Mouse (Mus musculus) midbrain, embryonic 15.5 days (tissue): ENCODE results near the gene Kcnh2. TPM values are rescaled to one million over a fixed set of nuclear protein-coding genes. Genes with fewer than 3 reads are reported as not detected.
A peak's percentile ranks its signal among the peaks of the same experiment; 100 is the strongest.

Experiments used
- ATAC-seq: fragments of 200-750 bp; cut with Nextera tagmentation; replicated peaks from 2 replicates; pipeline ENCODE4 v1.8.0; 2017; ENCODE audit warnings: moderate TSS enrichment
- H3K27ac ChIP-seq: fragments of 300-500 bp; sonication (generic); 2 replicates; pipeline ENCODE4 v1.5.1; 2015; ENCODE audit warnings: mild to moderate bottlenecking, inconsistent platforms
- H3K27me3 ChIP-seq: fragments of 300-500 bp; sonication (generic); replicated peaks from 2 replicates; pipeline ENCODE4 v1.6.1; 2015; ENCODE audit warnings: inconsistent platforms
- H3K36me3 ChIP-seq: fragments of 300-500 bp; sonication (generic); replicated peaks from 2 replicates; pipeline ENCODE4 v1.6.1; 2015; ENCODE audit warnings: inconsistent platforms
- H3K4me1 ChIP-seq: fragments of 300-500 bp; sonication (generic); 2 replicates; pipeline ENCODE4 v1.6.1; 2015; ENCODE audit warnings: inconsistent platforms
- H3K4me2 ChIP-seq: fragments of 300-500 bp; sonication (generic); 2 replicates; pipeline ENCODE4 v1.6.1; 2015; ENCODE audit warnings: inconsistent platforms, mild to moderate bottlenecking, moderate library complexity
- H3K4me3 ChIP-seq: fragments of 300-500 bp; sonication (generic); 2 replicates; pipeline ENCODE4 v1.5.1; 2015; ENCODE audit warnings: mild to moderate bottlenecking, inconsistent platforms
- H3K9ac ChIP-seq: fragments of 300-500 bp; sonication (generic); 2 replicates; pipeline ENCODE4 v1.6.1; 2015; ENCODE audit warnings: mild to moderate bottlenecking, inconsistent platforms
- H3K9me3 ChIP-seq: fragments of 300-500 bp; sonication (generic); 2 replicates; pipeline ENCODE4 v1.6.1; 2016; ENCODE audit warnings: inconsistent platforms
- WGBS: fragments of 180-500 bp; shearing (Covaris S2); methylation state at CpG from one replicate; pipeline ENCODE4 v1.1.7; 2015; ENCODE audit warnings: mixed read lengths; 5-methylcytosine and 5-hydroxymethylcytosine counted together
- polyA plus RNA-seq: library from polyadenylated mRNA; unstranded; fragments of >200 nt; fragmentation: Nextera tagmentation; extraction: Ambion mirVana; gene quantifications from 2 replicates; pipeline ENCODE4 v1.2.1, GENCODE M21; 2015

The Kcnh2 gene
- polyA plus RNA-seq, 1 experiment from 2014 or later: 11.8 TPM

DNA sequence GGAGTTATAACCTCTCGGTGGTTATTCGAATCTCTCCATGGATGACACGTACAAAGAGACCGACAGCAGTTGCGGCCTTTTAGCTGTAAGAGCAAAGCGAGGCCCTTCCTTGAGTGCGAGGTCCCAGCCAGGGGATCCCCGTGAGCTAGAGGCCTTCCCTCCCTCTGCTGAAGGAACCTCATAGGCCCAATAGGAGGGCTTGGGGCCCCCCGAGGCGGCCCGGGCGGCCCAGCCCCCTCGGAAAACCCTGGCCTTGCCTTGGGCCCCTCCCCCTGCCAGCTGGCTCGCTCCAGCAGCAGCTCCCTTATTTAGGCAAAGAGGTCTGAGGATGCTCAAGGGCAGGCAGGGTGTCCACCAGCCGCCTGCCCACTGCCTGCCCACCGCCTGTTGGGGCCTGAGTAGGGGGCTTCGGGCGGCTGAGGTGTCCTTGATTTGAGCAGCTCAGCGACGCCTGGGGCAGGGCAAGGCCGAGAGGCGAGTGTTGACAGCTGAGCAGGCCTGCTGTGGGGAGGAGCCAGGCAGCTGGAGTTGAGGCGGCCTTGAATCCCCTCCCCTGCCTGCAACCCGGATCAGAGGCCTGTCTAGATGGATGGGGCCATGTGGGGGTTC lies 951 bp upstream of the Kcnh2 start:
- H3K27me3 ChIP-seq: no peaks in the 10 kb centered on the region
- H3K9me3 ChIP-seq: no peaks in the 10 kb centered on the region
- 1% methylated on average over 24 of the region's 24 CpGs for WGBS
- H3K9ac ChIP-seq: peak overlapping the region; percentile 85
- H3K4me2 ChIP-seq: peak overlapping the region; percentile 62
- H3K4me1 ChIP-seq: peaks cover 52% of the 10 kb centered on the region
- no peaks in the 10 kb centered on the region for H3K36me3 ChIP-seq
- peak overlapping the region; percentile 91 for H3K27ac ChIP-seq
- peak; percentile 29 for ATAC-seq
- peak overlapping the region; percentile 78 for H3K4me3 ChIP-seq

DNA sequence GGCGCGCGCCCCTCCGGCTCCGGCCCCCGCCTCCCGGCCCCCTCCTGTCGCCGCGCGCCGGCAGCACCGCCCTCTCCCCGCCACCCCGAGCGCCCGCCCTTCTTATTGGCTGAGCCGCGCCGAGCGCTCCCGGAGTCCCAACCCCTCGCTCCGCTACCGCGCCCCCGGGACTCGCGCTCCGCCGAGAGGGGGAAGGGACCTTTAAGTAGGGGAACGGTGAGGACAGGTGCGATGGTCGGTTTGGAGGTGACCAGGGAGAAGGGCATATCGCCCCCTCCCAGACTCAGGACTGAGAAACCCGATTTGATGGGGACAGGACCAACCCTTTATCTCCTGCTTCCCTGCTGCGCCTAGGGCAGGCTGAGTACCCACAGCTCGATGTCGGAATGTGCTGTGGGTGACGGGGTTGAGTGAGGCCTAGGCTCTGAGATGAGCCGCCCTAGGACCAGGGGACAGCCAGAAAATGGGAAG lies 332 bp upstream of the Kcnh2 start:
- H3K27ac ChIP-seq: peak overlapping the region; percentile 91
- under 1% methylated on average over 34 of the region's 41 CpGs for WGBS
- H3K4me1 ChIP-seq: peaks cover 54% of the 10 kb centered on the region
- no peaks in the 10 kb centered on the region for H3K9me3 ChIP-seq
- peak overlapping the region; percentile 62 for H3K4me2 ChIP-seq
- H3K27me3 ChIP-seq: no peaks in the 10 kb centered on the region
- peak; percentile 88 for ATAC-seq
- peak overlapping the region; percentile 78 for H3K4me3 ChIP-seq
- H3K36me3 ChIP-seq: no peaks in the 10 kb centered on the region
- peak overlapping the region; percentile 85 for H3K9ac ChIP-seq

DNA sequence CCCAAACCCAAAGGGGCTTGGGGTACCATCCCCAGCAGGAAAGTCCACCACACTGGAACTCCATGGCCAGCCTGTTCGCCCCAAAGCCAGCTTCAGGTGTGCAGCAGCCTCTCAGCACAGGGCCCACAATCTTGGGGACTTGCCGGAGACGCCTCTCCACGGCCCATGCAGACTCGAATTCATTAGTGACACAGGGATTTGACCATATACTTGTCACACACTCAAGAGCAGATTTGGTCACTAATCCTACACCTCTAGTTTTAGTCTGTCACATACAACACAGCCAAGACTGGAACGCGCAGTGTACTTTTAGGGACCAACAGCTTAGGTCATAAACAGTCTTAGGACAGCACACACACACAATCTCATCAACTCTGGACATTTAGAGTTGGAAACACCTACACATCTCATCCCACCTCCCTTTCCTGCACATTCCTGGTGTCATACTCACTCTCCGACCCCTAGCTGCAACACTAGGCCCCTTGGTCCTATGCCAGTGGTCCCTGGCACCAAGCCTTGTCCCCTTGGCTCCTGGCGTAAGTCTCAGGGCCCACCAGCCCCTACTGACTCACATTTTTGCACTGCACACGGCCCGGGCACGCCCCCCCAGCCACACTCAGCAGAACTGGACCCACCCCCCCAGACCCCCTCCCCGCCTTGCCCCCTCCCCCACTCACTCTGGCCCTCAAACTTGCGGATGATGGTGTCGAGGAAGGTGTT lies 713 bp downstream of the Kcnh2 start:
- 28% methylated on average over 15 of the region's 15 CpGs for WGBS
- no peak; the same call in 1 of the 2 replicates for ATAC-seq
- peaks cover 54% of the 10 kb centered on the region for H3K4me1 ChIP-seq
- no peaks in the 10 kb centered on the region for H3K27me3 ChIP-seq
- peak overlapping the region; percentile 78 for H3K4me3 ChIP-seq
- no peaks in the 10 kb centered on the region for H3K36me3 ChIP-seq
- peak overlapping the region; percentile 85 for H3K9ac ChIP-seq
- H3K27ac ChIP-seq: peak overlapping the region; percentile 91
- peak overlapping the region; percentile 62 for H3K4me2 ChIP-seq
- no peaks in the 10 kb centered on the region for H3K9me3 ChIP-seq

DNA sequence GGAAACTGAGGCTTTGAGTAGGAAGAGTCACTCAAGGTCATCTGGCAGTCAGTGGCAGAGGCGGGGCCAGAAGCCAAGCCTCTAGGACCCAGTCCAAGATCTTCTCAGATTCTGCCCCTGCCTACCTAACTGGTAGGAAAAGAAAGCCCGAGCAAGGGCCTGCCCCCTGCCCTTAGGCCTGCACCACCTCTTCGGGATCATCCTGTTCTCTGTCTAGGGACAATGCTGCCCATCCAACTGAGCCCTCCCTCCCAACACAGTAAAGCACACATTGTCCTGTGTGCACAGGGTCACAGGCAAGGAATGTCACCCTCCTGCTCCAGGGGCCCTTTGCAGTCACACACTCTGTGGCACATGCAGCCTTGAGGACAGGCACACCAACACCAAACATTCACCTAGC lies 1.3 kb downstream of the Kcnh2 start:
- Histone ChIP-seq H3K27ac (no peak overlapping the region), H3K4me3 (peak overlapping the region; percentile 78), H3K9ac (peak overlapping the region; percentile 85; the same call in 1 of the 2 replicates), H3K27me3 (no peaks in the 10 kb centered on the region), H3K9me3 (no peaks in the 10 kb centered on the region), H3K4me2 (peak overlapping the region; percentile 62), H3K4me1 (peaks cover 60% of the 10 kb centered on the region), H3K36me3 (no peaks in the 10 kb centered on the region)
- no peak for ATAC-seq
- 37% methylated on average over 3 of the region's 3 CpGs for WGBS

DNA sequence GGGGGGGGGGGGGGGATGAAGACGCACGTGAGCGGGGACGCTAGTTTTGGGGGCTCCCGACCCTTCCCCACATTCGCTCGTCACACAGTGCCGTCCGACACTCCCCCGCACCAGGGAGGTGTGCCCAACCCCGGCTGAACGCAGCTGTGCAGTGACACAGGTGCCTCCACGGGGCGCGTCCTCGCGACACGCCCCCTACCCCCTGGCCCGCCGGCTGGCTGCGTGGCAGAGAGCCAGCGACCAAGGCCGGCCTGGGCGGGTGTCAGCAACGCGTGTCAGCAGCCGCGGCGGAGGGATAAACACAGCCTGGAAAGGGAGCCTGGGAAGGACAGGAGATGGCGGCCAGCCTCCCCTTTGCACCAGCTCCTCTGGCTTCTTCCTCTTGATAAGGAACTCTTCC lies 2.9 kb downstream of the Kcnh2 start:
- H3K4me1 ChIP-seq: peaks cover 76% of the 10 kb centered on the region
- H3K4me2 ChIP-seq: peak overlapping the region; percentile 94
- H3K9ac ChIP-seq: peak overlapping the region; percentile 55
- peak overlapping the region; percentile 58 for H3K27ac ChIP-seq
- H3K4me3 ChIP-seq: peak overlapping the region; percentile 52
- H3K36me3 ChIP-seq: no peaks in the 10 kb centered on the region
- WGBS: 0% methylated on average over 30 of the region's 30 CpGs
- no peak for ATAC-seq
- H3K27me3 ChIP-seq: no peaks in the 10 kb centered on the region
- no peaks in the 10 kb centered on the region for H3K9me3 ChIP-seq

DNA sequence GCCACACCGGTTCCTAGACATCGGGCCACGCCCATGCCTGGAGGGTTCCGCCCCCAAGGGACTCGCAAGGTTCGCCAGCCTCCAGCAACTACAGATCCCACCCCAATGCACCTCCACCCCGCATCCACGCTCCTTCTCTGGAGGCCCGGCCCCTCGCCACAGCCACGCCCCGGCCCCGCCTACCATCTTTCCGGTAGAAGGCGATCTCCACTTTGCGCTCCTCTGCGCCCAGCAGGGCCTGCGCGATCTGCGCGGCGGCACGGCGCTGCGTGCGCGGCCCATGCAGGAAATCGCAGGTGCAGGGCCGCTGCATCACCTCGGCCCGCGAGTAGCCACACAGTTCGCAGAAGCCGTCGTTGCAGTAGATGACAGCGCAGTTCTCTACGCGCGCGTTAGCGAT lies 3.3 kb downstream of the Kcnh2 start:
- Histone ChIP-seq H3K4me1 (peaks cover 76% of the 10 kb centered on the region), H3K27me3 (no peaks in the 10 kb centered on the region), H3K4me3 (peak overlapping the region; percentile 52), H3K36me3 (no peaks in the 10 kb centered on the region), H3K27ac (peak overlapping the region; percentile 58), H3K9me3 (no peaks in the 10 kb centered on the region), H3K4me2 (peak overlapping the region; percentile 94), H3K9ac (peak overlapping the region; percentile 55)
- WGBS: under 1% methylated on average over 41 of the region's 41 CpGs
- peak; percentile 34 for ATAC-seq

DNA sequence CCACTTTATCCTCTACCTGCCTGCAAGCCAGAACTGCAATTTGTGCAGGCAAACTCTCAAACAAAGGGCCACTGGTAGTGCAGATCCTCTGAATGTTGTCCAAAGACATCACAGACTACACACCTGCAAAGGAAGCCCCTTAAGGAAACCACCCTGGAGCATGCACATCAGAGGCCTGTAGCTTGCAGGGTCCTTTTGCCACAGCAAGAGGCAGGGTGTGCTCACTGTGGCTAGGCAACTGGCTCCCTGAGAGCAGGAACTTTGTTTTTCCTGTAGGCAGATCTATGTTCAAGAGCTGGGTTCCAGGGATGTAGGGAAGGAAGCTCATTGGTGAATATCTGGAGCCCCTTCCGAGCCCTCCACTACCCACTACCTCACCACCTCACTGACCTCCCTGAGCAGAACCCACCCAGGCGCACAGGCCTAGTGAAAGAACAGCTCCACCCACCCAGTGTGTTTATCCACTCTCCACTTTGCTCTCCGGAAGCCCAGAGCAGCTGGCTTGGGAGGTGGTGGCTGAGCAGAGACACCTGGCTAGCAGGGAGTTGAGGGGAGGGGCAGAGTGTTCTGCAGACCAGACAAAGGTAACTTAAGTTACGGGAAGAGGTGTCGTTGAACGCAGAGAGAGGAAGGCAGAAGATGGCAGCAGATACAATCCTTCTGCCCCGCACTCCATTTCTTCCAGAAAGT lies 4.1 kb downstream of the Kcnh2 start:
- Histone ChIP-seq H3K27me3 (no peaks in the 10 kb centered on the region), H3K36me3 (no peaks in the 10 kb centered on the region), H3K4me1 (peaks cover 73% of the 10 kb centered on the region), H3K4me3 (peak overlapping the region; percentile 52), H3K9me3 (no peaks in the 10 kb centered on the region), H3K27ac (no peak overlapping the region), H3K9ac (0 out of 2 replicates have a peak overlapping the region, but pooled peaks have one; percentile 55), H3K4me2 (peak overlapping the region; percentile 94)
- no peak for ATAC-seq
- WGBS: 72% methylated on average over 7 of the region's 7 CpGs

DNA sequence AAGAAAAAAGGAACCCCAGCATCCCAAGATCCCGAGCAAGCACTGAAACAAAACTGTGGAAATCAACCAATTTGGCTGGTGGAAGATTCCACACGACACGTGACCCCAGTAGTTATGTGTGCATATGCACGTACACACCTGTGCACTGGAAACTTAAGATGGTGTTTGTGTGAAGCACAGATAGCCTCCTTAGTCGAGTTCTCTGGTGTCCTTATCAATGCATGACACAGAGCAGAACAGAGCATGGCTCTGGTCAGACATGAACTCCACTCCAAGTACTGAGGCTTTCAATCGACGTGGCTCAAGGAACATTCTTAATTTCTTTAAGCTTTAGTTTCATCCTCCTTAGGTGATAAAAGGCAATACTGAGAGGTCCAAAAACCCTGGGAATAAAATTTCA lies 5.1 kb downstream of the Kcnh2 start:
- H3K27me3 ChIP-seq: no peaks in the 10 kb centered on the region
- ATAC-seq: no peak
- no peaks in the 10 kb centered on the region for H3K36me3 ChIP-seq
- H3K9ac ChIP-seq: no peak overlapping the region
- no peak overlapping the region for H3K4me3 ChIP-seq
- WGBS: 90% methylated on average over 7 of the region's 7 CpGs
- no peaks in the 10 kb centered on the region for H3K9me3 ChIP-seq
- no peak overlapping the region for H3K4me2 ChIP-seq
- peaks cover 68% of the 10 kb centered on the region for H3K4me1 ChIP-seq
- H3K27ac ChIP-seq: no peak overlapping the region

GRCm38 (mm10) chr5:24344477-24345051 lies 6.8 kb downstream of the Kcnh2 start:
- Histone ChIP-seq H3K4me2 (peak overlapping the region; percentile 30), H3K9ac (peak overlapping the region; percentile 33), H3K4me3 (no peak overlapping the region), H3K27ac (peak overlapping the region; percentile 90), H3K4me1 (peaks cover 53% of the 10 kb centered on the region), H3K36me3 (no peaks in the 10 kb centered on the region), H3K27me3 (no peaks in the 10 kb centered on the region), H3K9me3 (no peaks in the 10 kb centered on the region)
- peak; percentile 44 for ATAC-seq
- WGBS: 4% methylated on average over 12 of the region's 12 CpGs

- no peaks in the 10 kb centered on the region for H3K9me3 ChIP-seq
- peak overlapping the region; percentile 30 for H3K4me2 ChIP-seq
- peak; percentile 55 for ATAC-seq
- peak overlapping the region; percentile 33 for H3K9ac ChIP-seq
- WGBS: 3% methylated on average over 2 of the region's 2 CpGs
- no peaks in the 10 kb centered on the region for H3K27me3 ChIP-seq
- H3K4me1 ChIP-seq: peaks cover 47% of the 10 kb centered on the region
- peak overlapping the region; percentile 90 for H3K27ac ChIP-seq
- no peaks in the 10 kb centered on the region for H3K36me3 ChIP-seq
- no peak overlapping the region for H3K4me3 ChIP-seq
Observed at GRCm38 (mm10) chr5:24343977-24344436, 7.4 kb downstream of the Kcnh2 start.

- no peak for ATAC-seq
- no peak overlapping the region for H3K4me3 ChIP-seq
- no peak overlapping the region; the same call in 1 of the 2 replicates for H3K4me2 ChIP-seq
- H3K9me3 ChIP-seq: no peaks in the 10 kb centered on the region
- H3K36me3 ChIP-seq: no peaks in the 10 kb centered on the region
- peaks cover 41% of the 10 kb centered on the region for H3K4me1 ChIP-seq
- H3K27me3 ChIP-seq: no peaks in the 10 kb centered on the region
- H3K27ac ChIP-seq: peak overlapping the region; percentile 90
- no peak overlapping the region for H3K9ac ChIP-seq
Observed at GRCm38 (mm10) chr5:24343379-24343778, 8.0 kb downstream of the Kcnh2 start.

DNA sequence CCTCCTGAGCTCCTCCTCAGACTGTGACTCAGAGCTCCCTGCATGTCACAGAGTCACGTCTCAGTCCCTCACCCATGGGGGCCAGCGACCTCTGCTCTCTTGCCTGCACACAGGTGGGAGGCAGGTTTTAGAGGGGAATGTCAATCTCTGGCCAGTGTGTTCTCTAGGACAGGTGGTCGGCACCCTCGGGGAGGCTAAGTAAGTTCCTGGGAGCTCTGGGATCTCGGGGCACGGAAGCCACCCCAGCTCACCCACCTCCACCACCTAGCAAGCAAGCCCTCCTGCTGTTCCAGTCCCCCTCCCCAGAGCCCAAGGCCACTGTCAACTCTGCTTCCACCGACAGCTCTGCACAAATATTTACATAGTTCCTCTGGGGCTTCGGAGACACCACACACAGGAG lies 8.4 kb downstream of the Kcnh2 start:
- WGBS: 50% methylated on average over 8 of the region's 8 CpGs

More for the DNA sequence above, 8.4 kb downstream of the Kcnh2 start:
- H3K4me3 ChIP-seq: no peak overlapping the region
- H3K9ac ChIP-seq: no peak overlapping the region
- H3K27ac ChIP-seq: peak overlapping the region; percentile 90
- no peaks in the 10 kb centered on the region for H3K36me3 ChIP-seq
- no peak overlapping the region for H3K4me2 ChIP-seq
- no peak for ATAC-seq
- H3K9me3 ChIP-seq: no peaks in the 10 kb centered on the region
- peaks cover 38% of the 10 kb centered on the region for H3K4me1 ChIP-seq
- H3K27me3 ChIP-seq: no peaks in the 10 kb centered on the region
